Mouse (Mus musculus) liver, postnatal 0 days (tissue): ENCODE data around the gene Orai1.

Experiments
- CTCF ChIP-seq: sonication (generic); IDR thresholded peaks from 2 replicates; pipeline ENCODE4 v1.5.1; 2016; ENCODE audit warnings: antibody characterized with exemption, low read depth
- EP300 ChIP-seq: IDR thresholded peaks from 2 replicates; pipeline ENCODE4 v1.6.1; 2016; ENCODE audit warnings: antibody characterized with exemption, low read depth, mild to moderate bottlenecking

DNA sequence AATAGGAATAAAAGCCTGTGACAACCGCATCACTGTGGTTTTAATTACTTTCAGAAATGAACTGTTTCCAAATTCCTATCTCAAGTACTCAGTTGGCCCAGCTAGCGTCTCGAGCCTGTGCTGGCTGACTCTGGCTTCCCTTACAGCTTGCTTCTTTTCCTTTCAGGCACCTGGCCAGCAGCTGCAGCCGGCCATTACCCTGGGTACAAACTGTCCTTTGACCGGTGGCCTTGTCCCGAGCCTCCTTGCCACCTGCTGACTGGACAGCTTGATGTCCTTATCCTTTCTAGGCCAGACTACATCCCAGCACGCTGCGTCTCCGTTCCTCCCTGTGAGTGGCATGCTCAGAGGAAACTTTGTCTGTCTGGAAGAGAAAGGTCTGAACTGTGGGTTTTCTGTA lies 36.0 kb downstream of the Orai1 start:
- TF ChIP-seq EP300, result no peak
- TF ChIP-seq CTCF, result no peak
